Mouse (Mus musculus): ENCODE data around the gene Tas2r102.

Gene Tas2r102

DNA sequence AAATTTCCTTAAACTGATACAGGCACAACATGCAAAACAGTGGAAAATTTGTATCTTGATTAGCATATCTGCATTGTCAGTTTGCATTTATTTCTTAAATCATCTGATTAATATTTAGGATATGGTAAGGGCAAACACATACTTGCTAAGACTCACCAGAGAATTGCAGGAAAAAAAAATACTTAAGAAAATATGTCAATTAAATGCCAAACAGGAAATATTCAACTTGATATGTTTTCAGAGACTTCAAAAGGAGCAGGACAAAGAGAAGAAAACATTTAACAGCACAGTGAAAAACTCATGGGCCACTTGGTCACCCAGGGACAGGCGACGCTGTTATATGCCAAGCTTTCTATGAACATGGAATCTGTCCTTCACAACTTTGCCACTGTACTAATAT, at the start of gene Tas2r102:
Tas2r102 (plus strand) TSS at position 301 of the 400 bp plus-strand sequence.
- no peak for DNase-seq (ENCODE audit: low spot score)

DNA sequence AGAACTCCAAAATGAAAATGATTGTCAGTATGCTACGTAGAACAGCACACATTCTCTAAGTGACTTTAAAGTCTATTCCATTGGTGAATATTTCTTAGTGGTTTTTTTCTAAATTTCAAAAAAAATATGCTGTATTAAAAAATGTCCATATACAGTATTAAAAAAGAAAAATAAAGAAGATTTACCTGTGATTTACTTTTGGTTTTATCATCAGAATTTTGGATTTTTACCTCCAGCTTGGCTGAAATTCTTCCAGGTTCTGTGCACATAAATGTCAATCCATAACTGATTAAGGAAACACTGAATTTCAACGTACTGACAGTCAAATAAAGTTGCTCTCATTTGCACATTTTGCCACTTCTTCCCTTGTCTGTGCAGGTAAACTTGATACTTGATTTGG, 24.0 kb upstream of the Tas2r102 start, which contains the start of gene Tas2r115:
Tas2r115 (minus strand) TSS at position 101 of the 400 bp plus-strand sequence.
- no peak for DNase-seq (ENCODE audit: low spot score)

DNA sequence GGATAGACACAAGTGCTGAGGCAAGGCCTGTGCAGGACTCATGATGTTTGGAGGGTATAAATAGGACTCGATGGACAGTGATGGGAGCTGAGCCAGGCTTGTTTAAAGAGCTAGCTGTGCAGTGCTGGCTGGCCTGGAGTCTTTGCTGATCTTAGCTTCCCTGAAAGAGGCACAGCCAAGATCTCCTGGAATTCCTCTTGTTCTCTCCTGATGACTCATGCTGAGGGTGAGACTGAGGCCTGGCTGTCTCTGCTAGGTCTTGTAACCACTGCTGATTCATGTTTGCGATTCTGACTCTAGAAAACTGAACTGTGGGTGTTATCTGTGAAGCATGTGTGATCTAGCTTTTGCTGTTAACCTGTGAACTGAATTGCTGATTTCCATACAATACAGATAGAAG, 11.7 kb upstream of the Tas2r102 start:
- no peak for DNase-seq (ENCODE audit: low spot score)

DNA sequence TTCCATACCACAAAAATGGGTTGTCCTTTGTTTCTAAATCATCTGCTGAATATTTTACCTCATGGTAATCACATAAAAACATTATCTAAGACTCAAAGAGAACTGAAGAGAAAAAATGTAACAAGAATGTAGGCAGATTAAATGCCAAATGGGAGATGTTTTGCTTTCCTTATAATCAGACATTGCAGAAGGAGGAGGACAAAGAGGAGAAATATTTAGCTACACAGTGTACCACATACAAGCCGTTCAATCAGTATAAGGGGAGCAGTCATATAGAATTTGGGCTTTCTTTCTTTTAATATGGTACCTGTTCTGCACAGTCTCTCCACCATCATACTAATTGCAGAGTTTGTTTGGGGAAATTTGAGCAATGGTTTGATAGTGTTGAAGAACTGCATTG, 7.5 kb upstream of the Tas2r102 start, which contains the start of gene Tas2r124:
Tas2r124 (plus strand) TSS at position 301 of the 400 bp plus-strand sequence.
- DNase-seq (ENCODE audit: low spot score): no peak

DNA sequence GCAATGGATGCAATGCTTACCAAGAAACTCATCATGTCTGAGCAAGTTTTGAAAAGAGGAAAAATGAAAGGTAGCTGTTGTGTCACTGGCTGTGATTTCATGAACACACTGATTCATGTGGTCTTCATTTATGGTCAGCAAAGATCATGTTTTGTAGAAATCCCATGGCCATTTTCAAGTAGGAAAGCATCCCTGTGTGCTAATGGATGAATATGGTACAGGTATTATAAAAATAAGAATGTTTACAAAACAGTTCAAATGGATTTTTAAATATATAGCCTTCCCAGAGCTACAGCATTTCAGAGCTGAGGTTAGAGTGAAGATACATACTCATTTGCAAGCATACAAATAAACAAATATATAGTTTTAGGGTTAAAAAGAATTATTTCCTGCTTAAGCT, 16.1 kb downstream of the Tas2r102 start, which contains the start of gene Tas2r136:
Tas2r136 (minus strand) TSS at position 101 of the 400 bp plus-strand sequence.
- no peak for DNase-seq (ENCODE audit: low spot score)

DNA sequence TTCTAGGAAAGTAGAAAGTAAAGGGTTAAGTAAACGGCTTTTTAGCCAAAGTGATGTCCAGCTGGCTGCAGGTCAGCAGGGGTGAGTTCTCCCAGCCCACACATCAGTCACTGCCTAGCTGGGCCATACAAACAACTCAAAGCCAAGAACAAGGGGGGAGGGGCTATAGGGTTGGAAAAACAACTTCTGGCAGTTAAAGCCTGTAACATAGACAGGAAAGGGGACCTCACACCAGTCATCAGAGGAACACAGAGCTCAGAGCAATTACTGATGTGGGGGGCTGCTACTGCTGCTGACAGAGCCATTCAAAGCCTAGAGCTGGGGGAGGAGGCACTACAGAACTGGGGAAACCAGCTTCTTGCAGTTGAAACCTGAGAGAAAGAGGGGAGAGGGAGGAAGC, 33.5 kb downstream of the Tas2r102 start:
- no peak for DNase-seq (ENCODE audit: low spot score)

DNA sequence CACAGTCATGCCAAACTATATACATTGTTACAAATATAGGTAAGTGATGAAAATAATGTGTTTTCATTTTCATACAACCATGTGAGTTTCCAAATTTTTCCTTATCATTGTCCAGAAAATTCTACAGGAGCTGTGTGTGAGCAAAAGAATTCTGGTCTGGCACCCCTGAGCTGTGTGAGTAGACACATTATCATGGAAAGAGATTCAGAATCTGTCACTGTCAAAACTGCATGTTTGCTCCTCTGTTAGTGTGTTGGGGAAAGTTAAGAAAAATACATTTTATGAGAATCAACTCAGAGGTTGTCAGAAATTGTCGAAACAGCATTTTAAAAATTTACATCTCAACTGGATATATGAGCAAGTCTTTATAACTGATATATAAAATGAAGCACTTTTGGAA, 40.6 kb downstream of the Tas2r102 start, which contains the start of gene Tas2r117:
Tas2r117 (plus strand) TSS at position 301 of the 400 bp plus-strand sequence.
- DNase-seq (ENCODE audit: low spot score): no peak
